Mouse (Mus musculus) heart, adult 2 months (tissue): ENCODE measurements at regions not wholly inside any gene's neighbourhood (a gene's known extent, or its start where the extent isn't known, plus 50 kb on each side); places are given as distances from the start of the nearest gene placed in this dataset.

ENCODE experiments used
- DNase-seq, 2 experiments: peaks; one replicate each; pipeline ENCODE4 v3.0.0; 2021
- H3K27ac ChIP-seq: fragments of 200-600 bp; 2 replicates; pipeline ENCODE4 v1.8.1; 2022
- H3K27me3 ChIP-seq: fragments of 200-500 bp; 2 replicates; pipeline ENCODE4 v1.6.1; 2012; ENCODE audit warnings: mild to moderate bottlenecking, low read length, inconsistent platforms, mixed read lengths; ENCODE audit not compliant: control insufficient read depth, insufficient read depth
- H3K36me3 ChIP-seq: fragments of 200-500 bp; 2 replicates; pipeline ENCODE4 v1.6.1; 2012; ENCODE audit warnings: low read length, inconsistent platforms; ENCODE audit not compliant: control insufficient read depth, insufficient read depth
- H3K4me1 ChIP-seq: fragments of 200-500 bp; 2 replicates; pipeline ENCODE4 v1.6.1; 2011; ENCODE audit warnings: low read length; ENCODE audit not compliant: control insufficient read depth, insufficient read depth
- H3K4me3 ChIP-seq: fragments of 200-600 bp; 2 replicates; pipeline ENCODE4 v1.8.1; 2022
- H3K79me2 ChIP-seq: fragments of 200-500 bp; replicated peaks from 2 replicates; pipeline ENCODE4 v1.6.1; 2012; ENCODE audit warnings: mild to moderate bottlenecking, inconsistent platforms, low read length, moderate library complexity, mixed read lengths; ENCODE audit not compliant: control insufficient read depth, insufficient read depth
- H3K9ac ChIP-seq: fragments of 200-500 bp; 2 replicates; pipeline ENCODE4 v1.6.1; 2012; ENCODE audit warnings: low read depth, mild to moderate bottlenecking, control low read depth, inconsistent platforms, low read length, mixed read lengths
- CTCF ChIP-seq: fragments of 200-600 bp; IDR thresholded peaks from 2 replicates; pipeline ENCODE4 v1.8.1; 2022; ENCODE audit warnings: antibody characterized with exemption, mild to moderate bottlenecking, moderate library complexity
- EP300 ChIP-seq: fragments of 200-500 bp; IDR thresholded peaks from 2 replicates; pipeline ENCODE4 v1.6.1; 2011; ENCODE audit warnings: low read depth, low read length, control low read depth; ENCODE audit not compliant: insufficient read depth
- POLR2A ChIP-seq: fragments of 200-500 bp; IDR thresholded peaks from 2 replicates; pipeline ENCODE4 v1.6.1; 2011; ENCODE audit warnings: mild to moderate bottlenecking, low read depth, low read length, control low read depth; ENCODE audit not compliant: insufficient read depth
- WGBS: fragments of 180-500 bp; shearing (Covaris S2); methylation state at CpG from one replicate; pipeline ENCODE4 v1.1.7; 2018; 5-methylcytosine and 5-hydroxymethylcytosine counted together
- intact Hi-C: fragments of 180-260 bp; cut with DNase I; formaldehyde crosslinking; loops from one replicate; pipeline ENCODE4 v1.15.1; 2025

- H3K27ac ChIP-seq, result no peak overlapping the region
These were observed 124.7 kb downstream of the Gm19935 start for GRCm38 (mm10) chr8:90692516-90692915.

GRCm38 (mm10) chr8:90685076-90685475 is 132.1 kb downstream of the Gm19935 start:
- intact Hi-C loops, result no loop called here
- no peaks in the 10 kb centered on the region for H3K4me1 ChIP-seq
- no peak overlapping the region for H3K9ac ChIP-seq
- TF ChIP-seq CTCF (no peak), POLR2A (no peak), EP300 (no peak)
- DNase-seq, result no peak
- no peak overlapping the region for H3K4me3 ChIP-seq
- no peaks in the 10 kb centered on the region for H3K36me3 ChIP-seq
- no peaks in the 10 kb centered on the region for H3K79me2 ChIP-seq
- H3K27ac ChIP-seq, result no peak overlapping the region
- WGBS, result 91% methylated on average over 2 of the region's 2 CpGs
- no peaks in the 10 kb centered on the region for H3K27me3 ChIP-seq

More at GRCm38 (mm10) chr8:90692516-90692915, 124.7 kb downstream of the Gm19935 start:
- DNase-seq, result no peak
- Histone ChIP-seq H3K79me2 (no peaks in the 10 kb centered on the region), H3K4me1 (no peaks in the 10 kb centered on the region), H3K36me3 (no peaks in the 10 kb centered on the region), H3K4me3 (no peak overlapping the region), H3K27me3 (no peaks in the 10 kb centered on the region), H3K9ac (no peak overlapping the region)
- TF ChIP-seq CTCF (no peak), POLR2A (no peak), EP300 (no peak)
- WGBS, result 87% methylated on average over 3 of the region's 3 CpGs
- intact Hi-C loops, result no loop called here

- DNase-seq, result no peak
- WGBS, result 8% methylated on average over 14 of the region's 14 CpGs
These were observed 146.6 kb downstream of the Gm19935 start for GRCm38 (mm10) chr8:90670471-90671057.

GRCm38 (mm10) chr8:90669396-90669795 is 147.8 kb downstream of the Gm19935 start:
- no peaks in the 10 kb centered on the region for H3K79me2 ChIP-seq
- H3K36me3 ChIP-seq, result no peaks in the 10 kb centered on the region
- H3K4me1 ChIP-seq, result no peaks in the 10 kb centered on the region
- no peak overlapping the region for H3K4me3 ChIP-seq
- H3K9ac ChIP-seq, result no peak overlapping the region
- WGBS, result 80% methylated on average over 9 of the region's 9 CpGs
- no peaks in the 10 kb centered on the region for H3K27me3 ChIP-seq
- no peak for TF ChIP-seq POLR2A
- no peak for TF ChIP-seq CTCF
- TF ChIP-seq EP300, result no peak
- intact Hi-C loops, result no loop called here
- no peak for DNase-seq
- no peak overlapping the region for H3K27ac ChIP-seq

More at GRCm38 (mm10) chr8:90670471-90671057, 146.6 kb downstream of the Gm19935 start:
- H3K9ac ChIP-seq, result no peak overlapping the region
- TF ChIP-seq EP300, result no peak
- no peak for TF ChIP-seq POLR2A
- TF ChIP-seq CTCF, result no peak
- no peak overlapping the region for H3K27ac ChIP-seq
- no peaks in the 10 kb centered on the region for H3K36me3 ChIP-seq
- H3K79me2 ChIP-seq, result no peaks in the 10 kb centered on the region
- no peak overlapping the region for H3K4me3 ChIP-seq
- H3K27me3 ChIP-seq, result no peaks in the 10 kb centered on the region
- intact Hi-C loops, result no loop called here
- H3K4me1 ChIP-seq, result no peaks in the 10 kb centered on the region

GRCm38 (mm10) chr8:90659066-90659465 is 158.1 kb downstream of the Gm19935 start:
- Histone ChIP-seq H3K9ac (no peak overlapping the region), H3K36me3 (no peaks in the 10 kb centered on the region), H3K27ac (no peak overlapping the region), H3K79me2 (no peaks in the 10 kb centered on the region), H3K4me3 (no peak overlapping the region), H3K4me1 (no peaks in the 10 kb centered on the region), H3K27me3 (no peaks in the 10 kb centered on the region)
- intact Hi-C loops, result loop anchor here (5.0 kb wide), 1 partner anchor 807 kb away; no protein-coding TSS in a partner anchor
- WGBS, result 26% methylated on average over 3 of the region's 3 CpGs
- DNase-seq, result no peak
- TF ChIP-seq EP300, result no peak
- no peak for TF ChIP-seq CTCF
- no peak for TF ChIP-seq POLR2A

GRCm38 (mm10) chr8:90657641-90658051 is 159.5 kb downstream of the Gm19935 start:
- 30% methylated on average over 7 of the region's 7 CpGs for WGBS
- H3K79me2 ChIP-seq, result no peaks in the 10 kb centered on the region
- DNase-seq, result peak in 1 of 2 experiments; percentile 7
- H3K9ac ChIP-seq, result no peak overlapping the region
- H3K36me3 ChIP-seq, result no peaks in the 10 kb centered on the region
- H3K27ac ChIP-seq, result no peak overlapping the region
- H3K4me3 ChIP-seq, result no peak overlapping the region
- H3K27me3 ChIP-seq, result no peaks in the 10 kb centered on the region
- TF ChIP-seq POLR2A (no peak), CTCF (peak; percentile 65)
- no peaks in the 10 kb centered on the region for H3K4me1 ChIP-seq
- intact Hi-C loops, result loop anchor here (2.0 to 5.0 kb wide), 2 partner anchors 655 to 805 kb away; no protein-coding TSS in a partner anchor
